Mouse (Mus musculus) stomach, postnatal 0 days (tissue): ENCODE measurements around the gene Dync1li2.

Experiments
- CTCF ChIP-seq: IDR thresholded peaks from 2 replicates; pipeline ENCODE4 v1.5.1; 2016; ENCODE audit warnings: antibody characterized with exemption, low read depth, mild to moderate bottlenecking, moderate library complexity
- EP300 ChIP-seq: optimal IDR thresholded peaks from 2 replicates; pipeline ENCODE3; 2016; ENCODE audit warnings: antibody characterized with exemption

- no peak for TF ChIP-seq EP300
- TF ChIP-seq CTCF = no peak
Measured at GRCm38 (mm10) chr8:104467463-104467862, 24.6 kb upstream of the Dync1li2 start.
